Mouse (Mus musculus): Measurements from ENCODE around the gene Ppp2r5c. TPM values are rescaled to one million over a fixed set of nuclear protein-coding genes. Genes with fewer than 3 reads are reported as not detected.
A peak's percentile ranks its signal among the peaks of the same experiment; 100 is the strongest.

Gene Ppp2r5c
- polyA plus RNA-seq, 1 experiment from 2014 or later = 180 TPM

DNA sequence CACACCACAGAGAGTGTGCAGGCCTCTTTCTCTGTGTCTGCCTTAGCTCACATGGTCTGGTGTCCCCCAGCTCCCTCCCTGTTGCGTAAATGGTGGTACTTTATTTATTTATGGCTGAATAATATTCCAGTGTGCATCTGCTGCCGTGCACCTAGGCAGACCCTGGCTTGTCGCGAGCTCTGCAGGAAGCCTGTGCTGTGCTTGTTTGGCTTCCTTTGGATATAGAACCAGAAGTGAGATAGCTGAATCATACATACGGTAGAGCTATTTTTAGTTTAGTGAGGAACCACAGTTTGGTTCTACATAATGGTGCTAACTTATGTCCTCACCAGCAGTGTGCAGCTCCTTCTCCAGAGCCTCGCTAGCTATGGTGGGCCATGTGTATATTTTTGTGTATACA is 11.7 kb downstream of the Ppp2r5c start:
- DNase-seq (no peak), ATAC-seq (ENCODE audit: insufficient read depth) (no peak)
- no peak overlapping the region for H3K4me3 ChIP-seq (ENCODE audit: low read depth, low read length)
- H3K27ac ChIP-seq (ENCODE audit: low read depth) = no peak overlapping the region
- 67% methylated on average over 6 of the region's 6 CpGs for WGBS
- no peak for TF ChIP-seq CTCF (IDR thresholded peaks at IDR 0.05; ENCODE audit: low read depth)
- H3K4me2 ChIP-seq = no peak overlapping the region
- H3K36me3 ChIP-seq (ENCODE audit: insufficient read depth) = no peaks in the 10 kb centered on the region
- H3K9me3 ChIP-seq (ENCODE audit: low read depth, low read length) = no peaks in the 10 kb centered on the region
- no peak overlapping the region for H3K9ac ChIP-seq
- no peaks in the 10 kb centered on the region for H3K4me1 ChIP-seq (ENCODE audit: insufficient read depth)
- no peaks in the 10 kb centered on the region for H3K27me3 ChIP-seq (ENCODE audit: insufficient read depth, low read length)

DNA sequence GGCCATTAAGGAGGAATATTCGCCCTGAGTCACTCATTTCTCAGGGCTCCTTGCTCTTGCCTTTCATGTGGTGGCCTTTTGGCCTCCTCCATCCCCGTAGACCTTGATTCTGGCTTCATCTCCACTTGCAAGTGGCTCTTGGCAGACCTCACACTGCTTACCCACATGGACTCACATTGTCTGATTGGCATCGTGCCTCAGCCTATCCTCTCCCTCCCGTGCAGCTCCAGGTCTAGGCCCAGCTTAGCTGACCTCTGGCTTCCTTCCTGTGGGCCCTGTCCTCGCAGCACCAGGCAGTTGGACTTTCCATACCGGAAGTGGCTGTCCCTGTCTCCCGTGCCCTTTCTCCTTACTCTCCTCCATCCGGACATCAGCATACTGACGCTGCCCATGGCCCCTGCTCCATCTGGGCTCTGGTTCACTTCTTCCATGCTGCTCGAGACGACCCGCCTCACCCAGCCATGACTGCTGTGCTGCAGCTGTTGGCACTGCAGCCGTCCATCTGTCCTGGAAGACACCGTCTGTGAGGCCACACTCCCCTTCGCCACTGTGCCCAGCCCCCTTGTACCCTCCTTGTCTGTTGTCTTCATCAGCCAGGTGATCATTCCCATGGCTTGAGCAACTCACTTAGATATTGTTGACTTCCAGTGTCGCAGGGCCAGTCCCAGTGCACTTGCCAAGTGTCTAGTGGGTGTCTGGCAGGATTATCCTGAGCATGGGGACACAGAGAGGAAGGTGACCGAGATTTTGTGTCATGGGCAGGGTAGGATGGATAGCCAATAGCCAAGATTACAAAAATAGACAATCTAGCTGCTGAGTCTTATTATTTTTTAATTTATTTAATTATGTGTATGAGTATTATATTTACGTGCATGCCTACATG is 13.7 kb downstream of the Ppp2r5c start:
- no peak overlapping the region for H3K4me3 ChIP-seq (ENCODE audit: low read depth, low read length)
- H3K4me2 ChIP-seq = no peak overlapping the region
- ATAC-seq (ENCODE audit: insufficient read depth) = no peak
- H3K36me3 ChIP-seq (ENCODE audit: insufficient read depth) = no peaks in the 10 kb centered on the region
- WGBS = 76% methylated on average over 18 of the region's 18 CpGs
- H3K27me3 ChIP-seq (ENCODE audit: insufficient read depth, low read length) = no peaks in the 10 kb centered on the region
- no peak for TF ChIP-seq CTCF (IDR thresholded peaks at IDR 0.05; ENCODE audit: low read depth)
- no peaks in the 10 kb centered on the region for H3K9me3 ChIP-seq (ENCODE audit: low read depth, low read length)
- H3K27ac ChIP-seq (ENCODE audit: low read depth) = no peak overlapping the region
- no peak overlapping the region for H3K9ac ChIP-seq
- no peaks in the 10 kb centered on the region for H3K4me1 ChIP-seq (ENCODE audit: insufficient read depth)
- DNase-seq = no peak

- Histone ChIP-seq H3K4me3 (ENCODE audit: low read depth, low read length) (no peak overlapping the region), H3K27ac (ENCODE audit: low read depth) (no peak overlapping the region), H3K4me2 (no peak overlapping the region), H3K36me3 (ENCODE audit: insufficient read depth) (peaks cover 7% of the 10 kb centered on the region; the same call in 1 of the 2 replicates), H3K4me1 (ENCODE audit: insufficient read depth) (no peaks in the 10 kb centered on the region), H3K9me3 (ENCODE audit: low read depth, low read length) (no peaks in the 10 kb centered on the region), H3K27me3 (ENCODE audit: insufficient read depth, low read length) (no peaks in the 10 kb centered on the region), H3K9ac (no peak overlapping the region)
- ATAC-seq (ENCODE audit: insufficient read depth) = no peak
- no peak for TF ChIP-seq CTCF (IDR thresholded peaks at IDR 0.05; ENCODE audit: low read depth)
- WGBS = 65% methylated on average over 8 of the region's 8 CpGs
- no peak for DNase-seq
These were observed 16.8 kb downstream of the Ppp2r5c start for GRCm38 (mm10) chr12:110463711-110464110.

GRCm38 (mm10) chr12:110471426-110471825 is 24.5 kb downstream of the Ppp2r5c start:
- DNase-seq (no peak), ATAC-seq (ENCODE audit: insufficient read depth) (no peak)
- Histone ChIP-seq H3K4me2 (no peak overlapping the region), H3K4me1 (ENCODE audit: insufficient read depth) (no peaks in the 10 kb centered on the region), H3K27ac (ENCODE audit: low read depth) (no peak overlapping the region), H3K4me3 (ENCODE audit: low read depth, low read length) (no peak overlapping the region), H3K9ac (no peak overlapping the region), H3K9me3 (ENCODE audit: low read depth, low read length) (no peaks in the 10 kb centered on the region), H3K36me3 (ENCODE audit: insufficient read depth) (peaks cover 7% of the 10 kb centered on the region; the same call in 1 of the 2 replicates), H3K27me3 (ENCODE audit: insufficient read depth, low read length) (no peaks in the 10 kb centered on the region)
- no peak for TF ChIP-seq CTCF (IDR thresholded peaks at IDR 0.05; ENCODE audit: low read depth)
- WGBS = 68% methylated on average over 3 of the region's 3 CpGs

GRCm38 (mm10) chr12:110472247-110472646 is 25.3 kb downstream of the Ppp2r5c start:
- TF ChIP-seq CTCF (IDR thresholded peaks at IDR 0.05; ENCODE audit: low read depth) = no peak
- no peak overlapping the region for H3K4me3 ChIP-seq (ENCODE audit: low read depth, low read length)
- 77% methylated on average over 3 of the region's 3 CpGs for WGBS
- H3K27me3 ChIP-seq (ENCODE audit: insufficient read depth, low read length) = no peaks in the 10 kb centered on the region
- H3K9ac ChIP-seq = no peak overlapping the region
- H3K27ac ChIP-seq (ENCODE audit: low read depth) = no peak overlapping the region
- ATAC-seq (ENCODE audit: insufficient read depth) = no peak
- H3K4me1 ChIP-seq (ENCODE audit: insufficient read depth) = no peaks in the 10 kb centered on the region
- DNase-seq = no peak
- H3K4me2 ChIP-seq = no peak overlapping the region
- no peaks in the 10 kb centered on the region for H3K9me3 ChIP-seq (ENCODE audit: low read depth, low read length)
- H3K36me3 ChIP-seq (ENCODE audit: insufficient read depth) = 0 out of 2 replicates have a peak, but pooled peaks cover 3% of the 10 kb centered on the region

GRCm38 (mm10) chr12:110474497-110474896 is 27.6 kb downstream of the Ppp2r5c start:
- H3K4me3 ChIP-seq (ENCODE audit: low read depth, low read length) = no peak overlapping the region
- H3K4me2 ChIP-seq = no peak overlapping the region
- no peak overlapping the region for H3K27ac ChIP-seq (ENCODE audit: low read depth)
- H3K27me3 ChIP-seq (ENCODE audit: insufficient read depth, low read length) = no peaks in the 10 kb centered on the region
- no peaks in the 10 kb centered on the region for H3K36me3 ChIP-seq (ENCODE audit: insufficient read depth)
- no peak overlapping the region for H3K9ac ChIP-seq
- DNase-seq = peak; percentile 47
- H3K9me3 ChIP-seq (ENCODE audit: low read depth, low read length) = no peaks in the 10 kb centered on the region
- TF ChIP-seq CTCF (IDR thresholded peaks at IDR 0.05; ENCODE audit: low read depth) = no peak
- ATAC-seq (ENCODE audit: insufficient read depth) = peak; percentile 44; the same call in 1 of the 2 replicates
- WGBS = 19% methylated on average over 8 of the region's 8 CpGs
- H3K4me1 ChIP-seq (ENCODE audit: insufficient read depth) = no peaks in the 10 kb centered on the region

GRCm38 (mm10) chr12:110476561-110476960 is 29.6 kb downstream of the Ppp2r5c start:
- Histone ChIP-seq H3K4me1 (ENCODE audit: insufficient read depth) (no peaks in the 10 kb centered on the region), H3K4me3 (ENCODE audit: low read depth, low read length) (no peak overlapping the region), H3K27ac (ENCODE audit: low read depth) (no peak overlapping the region), H3K9ac (no peak overlapping the region), H3K9me3 (ENCODE audit: low read depth, low read length) (no peaks in the 10 kb centered on the region), H3K36me3 (ENCODE audit: insufficient read depth) (no peaks in the 10 kb centered on the region), H3K4me2 (no peak overlapping the region), H3K27me3 (ENCODE audit: insufficient read depth, low read length) (no peaks in the 10 kb centered on the region)
- no peak for ATAC-seq (ENCODE audit: insufficient read depth)
- TF ChIP-seq CTCF (IDR thresholded peaks at IDR 0.05; ENCODE audit: low read depth) = no peak
- WGBS = 68% methylated on average over 9 of the region's 9 CpGs
- DNase-seq = no peak

All from lung, embryonic 14.5 days (tissue).